Mouse (Mus musculus) small intestine, adult 2 months (tissue): ENCODE measurements around the gene Csf2.

Source experiments
- CTCF ChIP-seq: fragments of 200-500 bp; IDR thresholded peaks from 2 replicates; pipeline ENCODE4 v1.5.1; 2012; ENCODE audit warnings: low read depth, mild to moderate bottlenecking, control low read depth, inconsistent platforms, low read length, moderate library complexity, mixed read lengths; ENCODE audit not compliant: insufficient replicate concordance, insufficient read length; ENCODE audit errors: extremely low read depth
- POLR2A ChIP-seq: fragments of 200-500 bp; IDR thresholded peaks from 2 replicates; pipeline ENCODE4 v1.6.1; 2012; ENCODE audit warnings: low read depth, mild to moderate bottlenecking, control low read depth, inconsistent platforms, low read length, moderate library complexity

- TF ChIP-seq POLR2A (no peak), CTCF (no peak)
Measured at GRCm38 (mm10) chr11:54214499-54215443, 34.7 kb downstream of the Csf2 start.
